Mouse (Mus musculus): ENCODE measurements at regions not wholly inside any gene's neighbourhood (a gene's known extent, or its start where the extent isn't known, plus 50 kb on each side); places are given as distances from the start of the nearest gene placed in this dataset.

- Histone ChIP-seq H3K27ac (no peak overlapping the region), H3K9ac (no peak overlapping the region), H3K9me3 (no peaks in the 10 kb centered on the region), H3K4me1 (no peaks in the 10 kb centered on the region), H3K36me3 (replicated peaks) (no peaks in the 10 kb centered on the region), H3K4me2 (no peak overlapping the region), H3K4me3 (no peak overlapping the region), H3K27me3 (replicated peaks) (no peaks in the 10 kb centered on the region)
- ATAC-seq (replicated peaks): 0 out of 2 replicates have a peak, but pooled peaks have one; percentile 20
- WGBS: 51% methylated on average over 6 of the region's 6 CpGs
Measured at GRCm38 (mm10) chr1:157768201-157768600, 261.7 kb downstream of the Sec16b start.

- H3K4me1 ChIP-seq: peaks cover 12% of the 10 kb centered on the region
- no peak for ATAC-seq (replicated peaks)
- H3K9ac ChIP-seq: no peak overlapping the region
- H3K4me2 ChIP-seq: no peak overlapping the region
- H3K36me3 ChIP-seq (replicated peaks): no peaks in the 10 kb centered on the region
- H3K4me3 ChIP-seq: no peak overlapping the region
- H3K9me3 ChIP-seq: no peaks in the 10 kb centered on the region
- 93% methylated on average over 7 of the region's 7 CpGs for WGBS
- no peak overlapping the region for H3K27ac ChIP-seq
- H3K27me3 ChIP-seq (replicated peaks): no peaks in the 10 kb centered on the region
Measured at GRCm38 (mm10) chr1:157797711-157798110, 291.2 kb downstream of the Sec16b start.

- Histone ChIP-seq H3K9me3 (no peaks in the 10 kb centered on the region), H3K4me3 (peak overlapping the region; percentile 10), H3K4me2 (peak overlapping the region; percentile 41), H3K36me3 (replicated peaks) (no peaks in the 10 kb centered on the region), H3K9ac (no peak overlapping the region), H3K4me1 (peaks cover 12% of the 10 kb centered on the region), H3K27ac (peak overlapping the region; percentile 71), H3K27me3 (replicated peaks) (no peaks in the 10 kb centered on the region)
- WGBS: 35% methylated on average over 21 of the region's 21 CpGs
- peak; percentile 94 for ATAC-seq (replicated peaks)
Measured at GRCm38 (mm10) chr1:157798561-157799553, 292.3 kb downstream of the Sec16b start.

- Histone ChIP-seq H3K27me3 (replicated peaks) (no peaks in the 10 kb centered on the region), H3K9me3 (no peaks in the 10 kb centered on the region), H3K4me2 (no peak overlapping the region), H3K9ac (no peak overlapping the region), H3K4me3 (no peak overlapping the region), H3K4me1 (peaks cover 12% of the 10 kb centered on the region), H3K36me3 (replicated peaks) (no peaks in the 10 kb centered on the region), H3K27ac (no peak overlapping the region)
- ATAC-seq (replicated peaks): no peak
- WGBS: 86% methylated on average over 3 of the region's 3 CpGs
Measured at GRCm38 (mm10) chr1:157801151-157801550, 294.6 kb downstream of the Sec16b start.

- no peak for ATAC-seq (replicated peaks)
- no peaks in the 10 kb centered on the region for H3K9me3 ChIP-seq
- H3K4me1 ChIP-seq: peaks cover 6% of the 10 kb centered on the region; the same call in 1 of the 2 replicates
- no peak overlapping the region for H3K27ac ChIP-seq
- no peak overlapping the region for H3K4me3 ChIP-seq
- no peak overlapping the region for H3K9ac ChIP-seq
- H3K27me3 ChIP-seq (replicated peaks): no peaks in the 10 kb centered on the region
- H3K4me2 ChIP-seq: no peak overlapping the region
- WGBS: 85% methylated on average over 3 of the region's 3 CpGs
- no peaks in the 10 kb centered on the region for H3K36me3 ChIP-seq (replicated peaks)
Measured at GRCm38 (mm10) chr1:157804229-157804628, 297.7 kb downstream of the Sec16b start.

- H3K9me3 ChIP-seq: no peaks in the 10 kb centered on the region
- no peaks in the 10 kb centered on the region for H3K27me3 ChIP-seq (replicated peaks)
- no peaks in the 10 kb centered on the region for H3K4me1 ChIP-seq
- H3K4me3 ChIP-seq: no peak overlapping the region
- no peak overlapping the region for H3K9ac ChIP-seq
- H3K36me3 ChIP-seq (replicated peaks): no peaks in the 10 kb centered on the region
- 86% methylated on average over 1 of the region's 1 CpGs for WGBS
- H3K27ac ChIP-seq: no peak overlapping the region
- ATAC-seq (replicated peaks): no peak
- no peak overlapping the region for H3K4me2 ChIP-seq
Measured at GRCm38 (mm10) chr1:157806296-157806695, 299.8 kb downstream of the Sec16b start.

- no peak for ATAC-seq (replicated peaks)
- Histone ChIP-seq H3K4me1 (no peaks in the 10 kb centered on the region), H3K27me3 (replicated peaks) (no peaks in the 10 kb centered on the region), H3K9me3 (no peaks in the 10 kb centered on the region), H3K36me3 (replicated peaks) (no peaks in the 10 kb centered on the region), H3K27ac (no peak overlapping the region), H3K4me3 (no peak overlapping the region), H3K4me2 (no peak overlapping the region), H3K9ac (no peak overlapping the region)
- WGBS: 76% methylated on average over 8 of the region's 8 CpGs
Measured at GRCm38 (mm10) chr1:157809674-157810471, 303.3 kb downstream of the Sec16b start.

GRCm38 (mm10) chr1:157810657-157811056 is 304.1 kb downstream of the Sec16b start:
- no peak overlapping the region for H3K27ac ChIP-seq
- no peak for ATAC-seq (replicated peaks)
- no peaks in the 10 kb centered on the region for H3K9me3 ChIP-seq
- H3K4me1 ChIP-seq: no peaks in the 10 kb centered on the region
- H3K27me3 ChIP-seq (replicated peaks): no peaks in the 10 kb centered on the region
- H3K4me2 ChIP-seq: no peak overlapping the region
- H3K9ac ChIP-seq: no peak overlapping the region
- no peaks in the 10 kb centered on the region for H3K36me3 ChIP-seq (replicated peaks)
- no peak overlapping the region for H3K4me3 ChIP-seq

GRCm38 (mm10) chr1:157827966-157828365 is 321.4 kb downstream of the Sec16b start:
- no peaks in the 10 kb centered on the region for H3K36me3 ChIP-seq (replicated peaks)
- 0 out of 2 replicates have a peak, but pooled peaks cover 3% of the 10 kb centered on the region for H3K4me1 ChIP-seq
- no peaks in the 10 kb centered on the region for H3K9me3 ChIP-seq
- no peak for ATAC-seq (replicated peaks)
- H3K9ac ChIP-seq: no peak overlapping the region
- WGBS: 39% methylated on average over 2 of the region's 2 CpGs
- no peak overlapping the region for H3K4me3 ChIP-seq
- H3K27me3 ChIP-seq (replicated peaks): no peaks in the 10 kb centered on the region
- H3K27ac ChIP-seq: no peak overlapping the region
- no peak overlapping the region for H3K4me2 ChIP-seq

- H3K4me2 ChIP-seq: no peak overlapping the region
- H3K9me3 ChIP-seq: no peaks in the 10 kb centered on the region
- H3K4me3 ChIP-seq: no peak overlapping the region
- H3K9ac ChIP-seq: no peak overlapping the region
- WGBS: 48% methylated on average over 2 of the region's 2 CpGs
- no peaks in the 10 kb centered on the region for H3K36me3 ChIP-seq (replicated peaks)
- no peak overlapping the region for H3K27ac ChIP-seq
- no peaks in the 10 kb centered on the region for H3K27me3 ChIP-seq (replicated peaks)
- no peak for ATAC-seq (replicated peaks)
- H3K4me1 ChIP-seq: 0 out of 2 replicates have a peak, but pooled peaks cover 3% of the 10 kb centered on the region
Measured at GRCm38 (mm10) chr1:157831511-157831910, 325.0 kb downstream of the Sec16b start.

GRCm38 (mm10) chr1:157872775-157873174 is 366.2 kb downstream of the Sec16b start:
- WGBS: 58% methylated on average over 5 of the region's 5 CpGs
- Histone ChIP-seq H3K36me3 (replicated peaks) (no peaks in the 10 kb centered on the region), H3K4me2 (no peak overlapping the region), H3K27ac (no peak overlapping the region), H3K4me3 (no peak overlapping the region), H3K9ac (no peak overlapping the region), H3K27me3 (replicated peaks) (no peaks in the 10 kb centered on the region), H3K4me1 (no peaks in the 10 kb centered on the region), H3K9me3 (no peaks in the 10 kb centered on the region)
- ATAC-seq (replicated peaks): no peak

- H3K4me3 ChIP-seq: no peak overlapping the region
- H3K9ac ChIP-seq: no peak overlapping the region
- H3K4me1 ChIP-seq: no peaks in the 10 kb centered on the region
- H3K27me3 ChIP-seq (replicated peaks): no peaks in the 10 kb centered on the region
- WGBS: 63% methylated on average over 2 of the region's 2 CpGs
- H3K9me3 ChIP-seq: no peaks in the 10 kb centered on the region
- no peak overlapping the region for H3K4me2 ChIP-seq
- H3K27ac ChIP-seq: no peak overlapping the region
- no peaks in the 10 kb centered on the region for H3K36me3 ChIP-seq (replicated peaks)
- no peak for ATAC-seq (replicated peaks)
Measured at GRCm38 (mm10) chr1:157875006-157875405, 368.5 kb downstream of the Sec16b start.
